Mouse (Mus musculus): ENCODE results near the gene Sorbs2.
A peak's percentile ranks its signal among the peaks of the same experiment; 100 is the strongest.

- no peak for TF ChIP-seq USF1 (IDR thresholded peaks at IDR 0.05; ENCODE audit: low read depth)
- peak; percentile 20 for TF ChIP-seq CTCF (IDR thresholded peaks at IDR 0.05; ENCODE audit: control insufficient read depth, insufficient read depth, insufficient read length)
Measured at GRCm38 (mm10) chr8:45816765-45817426, 309.3 kb downstream of the Sorbs2 start.
